Mouse (Mus musculus) midbrain, postnatal 0 days (tissue): ENCODE data around the gene Ift57. TPM values are rescaled to one million over a fixed set of nuclear protein-coding genes. Genes with fewer than 3 reads are reported as not detected.

Source experiments
- ATAC-seq: fragments of 200-750 bp; cut with Nextera tagmentation; 2 replicates; pipeline ENCODE4 v1.8.0; 2017; ENCODE audit warnings: moderate number of reproducible peaks, mild to moderate bottlenecking, moderate TSS enrichment, moderate library complexity; ENCODE audit not compliant: low FRiP score
- DNase-seq: peaks from one replicate; pipeline ENCODE4 v3.0.0-alpha.2; 2015; ENCODE audit warnings: low spot score
- H3K27ac ChIP-seq: fragments of 300-500 bp; sonication (generic); 2 replicates; pipeline ENCODE4 v1.5.1; 2014; ENCODE audit warnings: low read depth, mild to moderate bottlenecking, low read length, mixed read lengths
- H3K27me3 ChIP-seq: fragments of 300-500 bp; sonication (generic); 2 replicates; pipeline ENCODE4 v1.6.1; 2014; ENCODE audit warnings: low read length, control low read depth, mixed read lengths; ENCODE audit not compliant: insufficient read depth
- H3K36me3 ChIP-seq: fragments of 300-500 bp; sonication (generic); 2 replicates; pipeline ENCODE4 v1.6.1; 2014; ENCODE audit warnings: low read length, control low read depth, mixed read lengths; ENCODE audit not compliant: insufficient read depth
- H3K4me1 ChIP-seq: fragments of 300-500 bp; sonication (generic); 2 replicates; pipeline ENCODE4 v1.6.1; 2014; ENCODE audit warnings: mild to moderate bottlenecking, control low read depth, antibody characterized with exemption, low read length, mixed read lengths; ENCODE audit not compliant: insufficient read depth
- H3K4me2 ChIP-seq: fragments of 300-500 bp; sonication (generic); 2 replicates; pipeline ENCODE4 v1.6.1; 2014; ENCODE audit warnings: low read depth, mild to moderate bottlenecking, low read length, mixed read lengths; ENCODE audit not compliant: poor library complexity, severe bottlenecking
- H3K4me3 ChIP-seq: fragments of 300-500 bp; sonication (generic); 2 replicates; pipeline ENCODE4 v1.5.1; 2014; ENCODE audit warnings: low read depth, mild to moderate bottlenecking, low read length, moderate library complexity
- H3K9ac ChIP-seq: fragments of 300-500 bp; sonication (generic); replicated peaks from 2 replicates; pipeline ENCODE4 v1.6.1; 2014; ENCODE audit warnings: mild to moderate bottlenecking, low read length, moderate library complexity, mixed read lengths; ENCODE audit not compliant: poor library complexity, severe bottlenecking
- H3K9me3 ChIP-seq: fragments of 300-500 bp; sonication (generic); 2 replicates; pipeline ENCODE4 v1.6.1; 2016; ENCODE audit warnings: low read length, control low read depth
- CTCF ChIP-seq: IDR thresholded peaks from 2 replicates; pipeline ENCODE4 v1.5.1; 2016; ENCODE audit warnings: antibody characterized with exemption, mild to moderate bottlenecking
- WGBS: fragments of 180-500 bp; shearing (Covaris S2); extraction: QIAGEN DNeasy Blood & Tissue Kit; methylation state at CpG from one replicate; pipeline ENCODE4 v1.1.7; 2014; 5-methylcytosine and 5-hydroxymethylcytosine counted together
- polyA plus RNA-seq: library from polyadenylated mRNA; unstranded; fragments of >200 nt; fragmentation: Nextera tagmentation; extraction: Ambion mirVana; gene quantifications from 2 replicates; pipeline ENCODE4 v1.2.1, GENCODE M21; 2015
- total RNA-seq: library from RNA; depleted of rRNA; stranded (reverse); fragments of >200 nt; gene quantifications from 2 replicates; pipeline ENCODE4 v1.2.3, GENCODE M21; 2014

Ift57 gene
- total and polyA plus RNA-seq, 2 experiments from 2014 or later = 16.1 to 44.2 TPM

DNA sequence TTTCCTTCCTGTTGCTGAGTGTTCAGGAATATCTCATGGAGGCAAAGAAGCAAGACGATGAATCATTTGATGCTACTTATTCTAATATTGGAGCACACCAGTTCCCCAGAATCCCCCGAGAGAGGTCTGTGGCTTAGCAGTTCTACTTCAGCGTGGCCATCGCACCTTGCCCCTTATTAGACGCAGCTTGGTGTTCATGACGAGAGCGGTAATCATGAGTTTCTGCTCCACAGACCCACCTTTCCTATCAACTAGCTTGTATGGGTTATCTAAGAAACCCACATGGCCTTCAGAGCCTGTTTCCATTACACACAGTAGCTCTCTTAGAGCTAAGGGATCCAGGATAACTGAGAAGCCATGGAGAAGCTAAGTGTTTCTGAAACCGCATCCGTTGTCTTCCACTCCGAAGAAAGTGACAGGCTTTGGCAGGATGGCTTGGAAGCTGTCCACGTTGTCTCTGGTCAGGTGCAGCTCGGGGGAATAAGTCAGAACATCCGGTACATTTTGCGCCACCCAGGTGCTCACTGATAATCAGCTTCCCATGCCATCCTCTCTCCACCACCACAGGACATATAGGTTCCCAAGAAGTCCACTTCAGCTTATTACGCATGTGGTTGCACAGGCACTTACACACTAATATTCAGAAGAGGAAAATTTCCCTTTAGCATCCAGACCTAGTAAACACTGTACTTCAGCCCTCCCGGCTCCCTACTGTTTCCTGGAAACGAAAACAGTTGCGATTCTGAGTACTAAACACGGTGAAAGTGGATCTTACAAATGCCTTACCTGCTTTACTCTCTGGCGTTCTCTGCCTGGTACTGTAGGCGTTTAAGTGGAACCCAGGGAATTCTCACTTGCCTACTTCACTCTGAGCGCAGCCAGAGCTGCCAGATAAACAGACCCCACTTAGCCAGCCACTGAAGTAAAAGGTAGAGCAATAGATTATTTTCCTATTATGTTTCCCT, 76.3 kb downstream of the Ift57 start:
- DNase-seq (no peak), ATAC-seq (no peak)
- TF ChIP-seq CTCF = no peak
- H3K9ac ChIP-seq = no peak overlapping the region
- 88% methylated on average over 22 of the region's 22 CpGs for WGBS
- H3K36me3 ChIP-seq = no peaks in the 10 kb centered on the region
- no peaks in the 10 kb centered on the region for H3K27me3 ChIP-seq
- H3K4me2 ChIP-seq = no peak overlapping the region
- no peak overlapping the region for H3K27ac ChIP-seq
- H3K4me1 ChIP-seq = no peaks in the 10 kb centered on the region
- no peaks in the 10 kb centered on the region for H3K9me3 ChIP-seq
- no peak overlapping the region for H3K4me3 ChIP-seq

DNA sequence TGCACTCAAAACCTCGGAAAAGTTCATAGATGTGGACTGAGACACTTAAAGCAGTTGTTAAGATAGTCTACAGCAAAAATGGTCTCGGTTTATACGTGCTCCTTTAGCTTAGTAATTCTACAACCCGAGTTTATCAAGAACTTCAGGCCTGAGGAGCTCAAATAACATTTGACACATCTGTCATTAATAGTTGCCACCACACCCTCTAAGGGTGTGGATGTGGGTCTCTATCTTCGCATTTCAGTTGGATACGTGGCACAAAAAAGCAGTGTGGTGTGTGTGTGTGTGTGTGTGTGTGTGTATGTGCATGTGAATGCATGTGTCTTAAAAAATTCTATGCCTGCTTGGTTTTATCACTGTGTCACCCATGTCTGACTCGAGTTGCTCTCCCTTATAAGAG, 77.9 kb downstream of the Ift57 start:
- no peaks in the 10 kb centered on the region for H3K27me3 ChIP-seq
- no peaks in the 10 kb centered on the region for H3K4me1 ChIP-seq
- no peak overlapping the region for H3K9ac ChIP-seq
- 80% methylated on average over 7 of the region's 7 CpGs for WGBS
- TF ChIP-seq CTCF = no peak
- no peak overlapping the region for H3K4me3 ChIP-seq
- no peak overlapping the region for H3K4me2 ChIP-seq
- H3K27ac ChIP-seq = no peak overlapping the region
- H3K9me3 ChIP-seq = no peaks in the 10 kb centered on the region
- ATAC-seq (no peak), DNase-seq (no peak)
- H3K36me3 ChIP-seq = no peaks in the 10 kb centered on the region

DNA sequence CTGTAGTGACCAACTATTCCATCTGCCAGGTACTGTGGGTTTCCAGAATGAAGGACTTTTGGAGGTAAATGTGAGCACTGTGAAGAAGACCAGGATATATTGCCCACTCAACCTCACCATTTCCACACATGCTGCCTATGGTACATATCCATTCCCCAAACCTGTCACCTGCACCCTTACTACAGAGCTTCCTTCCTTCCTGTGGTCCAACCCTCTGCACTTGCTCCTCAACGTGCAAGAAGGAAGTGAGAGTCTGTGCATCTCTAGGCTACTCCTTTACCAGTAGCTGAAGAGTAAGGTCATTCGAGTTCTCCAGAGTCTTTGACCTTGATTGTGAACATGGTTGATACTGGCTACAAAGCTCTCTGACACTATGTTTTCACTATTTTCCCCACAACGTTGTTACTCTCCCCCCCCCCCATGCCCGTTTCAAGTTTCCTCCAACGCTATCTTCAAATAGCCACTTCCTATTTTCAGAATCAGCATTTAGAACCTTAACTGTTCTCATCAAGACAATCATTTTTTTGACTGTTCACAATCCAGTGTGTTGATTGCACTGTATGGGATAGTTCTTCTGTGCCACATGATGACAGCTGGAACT, 82.6 kb downstream of the Ift57 start:
- Histone ChIP-seq H3K36me3 (no peaks in the 10 kb centered on the region), H3K4me3 (no peak overlapping the region), H3K9ac (no peak overlapping the region), H3K27ac (no peak overlapping the region), H3K9me3 (no peaks in the 10 kb centered on the region), H3K4me2 (no peak overlapping the region), H3K27me3 (no peaks in the 10 kb centered on the region), H3K4me1 (no peaks in the 10 kb centered on the region)
- ATAC-seq = no peak; the same call in 1 of the 2 replicates
- no peak for DNase-seq
- TF ChIP-seq CTCF = no peak
- 85% methylated on average over 5 of the region's 5 CpGs for WGBS

- Histone ChIP-seq H3K27me3 (no peaks in the 10 kb centered on the region), H3K4me3 (no peak overlapping the region), H3K27ac (no peak overlapping the region), H3K36me3 (no peaks in the 10 kb centered on the region), H3K4me1 (no peaks in the 10 kb centered on the region), H3K9ac (no peak overlapping the region), H3K9me3 (no peaks in the 10 kb centered on the region), H3K4me2 (no peak overlapping the region)
- ATAC-seq (no peak), DNase-seq (no peak)
- TF ChIP-seq CTCF = no peak
Observed at GRCm38 (mm10) chr16:49783369-49783768, 84.3 kb downstream of the Ift57 start.

- H3K9ac ChIP-seq = no peak overlapping the region
- no peak overlapping the region for H3K4me3 ChIP-seq
- no peaks in the 10 kb centered on the region for H3K27me3 ChIP-seq
- no peak overlapping the region for H3K4me2 ChIP-seq
- ATAC-seq (no peak), DNase-seq (no peak)
- H3K9me3 ChIP-seq = no peaks in the 10 kb centered on the region
- H3K27ac ChIP-seq = no peak overlapping the region
- H3K4me1 ChIP-seq = no peaks in the 10 kb centered on the region
- no peak for TF ChIP-seq CTCF
- 95% methylated on average over 6 of the region's 6 CpGs for WGBS
- no peaks in the 10 kb centered on the region for H3K36me3 ChIP-seq
Observed at GRCm38 (mm10) chr16:49786116-49786515, 87.1 kb downstream of the Ift57 start.

DNA sequence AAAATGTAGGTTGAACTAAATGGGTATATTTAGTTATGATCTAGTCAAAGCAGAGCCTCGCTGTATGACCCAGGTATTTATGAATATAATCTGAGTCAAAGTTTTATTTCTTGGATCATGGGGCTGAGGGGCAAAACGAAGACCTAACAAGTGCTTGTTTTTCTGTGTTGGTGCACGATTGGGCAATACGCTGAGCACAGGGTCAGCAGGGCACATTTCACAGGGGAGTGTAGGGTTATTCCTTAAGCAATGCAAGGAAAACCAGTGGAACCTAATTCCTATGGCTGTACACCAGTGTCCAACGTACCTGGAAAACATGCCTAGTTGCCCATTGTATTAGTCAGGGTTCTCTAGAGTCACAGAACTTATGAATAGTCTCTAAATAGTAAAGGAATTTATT, 88.7 kb downstream of the Ift57 start:
- WGBS = 95% methylated on average over 5 of the region's 5 CpGs
- H3K4me1 ChIP-seq = no peaks in the 10 kb centered on the region
- TF ChIP-seq CTCF = no peak

More for the DNA sequence above, 88.7 kb downstream of the Ift57 start:
- Histone ChIP-seq H3K9ac (no peak overlapping the region), H3K27me3 (no peaks in the 10 kb centered on the region), H3K9me3 (no peaks in the 10 kb centered on the region), H3K4me3 (no peak overlapping the region), H3K27ac (no peak overlapping the region), H3K36me3 (no peaks in the 10 kb centered on the region), H3K4me2 (no peak overlapping the region)
- no peak for DNase-seq
- ATAC-seq = no peak
